Mouse (Mus musculus) spleen, postnatal 36 days (tissue): ENCODE measurements around the gene Tbc1d10a.
"Not testable (repeated sequence)": the region's sequence is repeated elsewhere in the genome, so short reads cannot be mapped to it uniquely, and the experiment has no call there.

Experiments
- DNase-seq, 2 experiments: peaks; one replicate each; pipeline ENCODE4 v3.0.0; 2022; ENCODE audit warnings: low spot score in 2 of 2, mixed read lengths in 1 of 2

Tbc1d10a gene

DNA sequence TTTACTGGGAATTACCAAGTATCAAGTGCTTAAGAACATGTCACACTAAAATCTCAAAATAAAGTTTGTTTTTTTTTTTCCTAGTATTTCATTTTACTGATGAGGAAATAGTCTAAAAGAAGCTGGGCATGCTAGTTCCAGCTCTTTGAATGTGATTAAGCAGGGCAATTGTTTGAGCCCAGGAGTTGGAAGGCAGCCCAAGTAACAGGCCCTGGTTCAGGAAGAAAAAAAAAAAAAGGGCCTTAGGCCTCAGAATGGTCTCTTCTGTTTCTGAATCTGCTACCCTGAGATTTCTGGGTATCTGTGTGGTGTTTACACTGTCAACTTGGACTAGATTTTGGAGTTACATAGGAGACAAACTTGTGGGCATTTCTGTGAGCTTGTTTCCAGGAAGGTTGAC, 3.1 kb upstream of the Tbc1d10a start:
- no peak for DNase-seq

DNA sequence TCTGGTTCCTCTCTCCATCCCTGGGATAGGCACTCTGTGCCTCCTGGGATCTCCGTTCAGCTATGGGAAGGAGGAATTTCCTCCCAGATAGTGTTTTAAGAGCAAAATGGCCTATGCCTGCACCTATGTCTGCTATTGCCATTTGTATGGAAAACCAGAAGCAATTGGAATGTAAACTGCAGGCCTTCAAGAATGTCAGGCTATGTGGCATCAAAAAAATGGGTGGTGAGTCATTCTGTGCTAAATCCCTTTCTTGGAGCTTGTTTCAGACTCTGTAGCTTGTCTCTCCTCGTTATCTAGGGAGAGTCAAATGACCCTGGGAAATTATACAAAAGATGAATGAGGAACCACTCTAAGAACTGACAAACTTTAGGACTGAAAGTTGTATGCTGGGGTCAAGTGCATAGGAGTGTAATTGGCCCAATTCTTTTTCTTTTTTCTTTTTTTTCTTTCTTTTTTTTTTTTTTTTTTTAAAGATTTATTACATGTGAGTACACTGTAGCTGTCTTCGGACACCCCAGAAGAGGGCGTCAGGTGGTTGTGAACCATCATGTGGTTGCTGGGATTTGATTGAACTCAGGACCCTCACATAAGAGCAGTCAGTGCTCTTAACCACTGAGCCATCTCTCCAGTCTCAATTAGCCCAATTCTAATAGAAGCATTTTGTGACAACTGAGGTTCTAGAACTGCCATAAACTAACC, 2.2 kb upstream of the Tbc1d10a start:
- no peak for DNase-seq

DNA sequence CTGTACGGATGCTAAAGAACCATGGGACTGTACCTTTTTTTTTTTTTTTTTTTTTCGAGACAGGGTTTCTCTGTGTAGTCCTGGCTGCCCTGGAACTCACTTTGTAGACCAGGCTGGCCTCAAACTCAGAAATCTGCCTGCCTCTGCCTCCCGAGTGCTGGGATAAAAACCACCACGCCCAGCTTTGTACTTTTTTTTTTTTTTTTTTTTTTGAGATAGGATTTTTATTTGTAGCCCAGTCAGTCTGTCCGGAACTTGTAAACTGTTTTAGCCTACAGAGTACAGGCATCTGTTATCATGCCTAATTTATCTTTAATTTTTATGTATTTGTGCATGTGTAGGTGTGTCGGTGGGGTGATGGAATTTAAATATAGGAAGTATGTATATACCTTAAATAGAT, 1.1 kb upstream of the Tbc1d10a start:
- not testable (repeated sequence) for DNase-seq

DNA sequence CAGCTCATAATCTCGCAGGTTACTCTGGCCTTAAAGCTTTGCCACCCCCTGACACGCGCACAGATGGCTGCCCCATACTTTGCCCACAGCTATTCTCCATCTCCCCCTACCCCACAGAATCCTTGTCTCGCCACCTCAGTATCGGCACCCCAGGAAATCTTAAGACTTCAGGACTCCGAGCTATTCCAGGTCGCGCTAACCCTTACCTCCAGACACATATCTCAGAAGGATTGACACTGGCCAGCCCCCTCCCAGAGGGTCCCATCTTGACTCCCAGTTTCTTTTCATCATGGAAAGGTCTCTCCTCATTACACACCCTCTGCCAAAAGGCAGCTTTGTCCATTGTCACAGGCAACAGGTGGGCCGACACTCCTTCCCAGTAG, 720 bp downstream of the Tbc1d10a start:
- DNase-seq = no peak

DNA sequence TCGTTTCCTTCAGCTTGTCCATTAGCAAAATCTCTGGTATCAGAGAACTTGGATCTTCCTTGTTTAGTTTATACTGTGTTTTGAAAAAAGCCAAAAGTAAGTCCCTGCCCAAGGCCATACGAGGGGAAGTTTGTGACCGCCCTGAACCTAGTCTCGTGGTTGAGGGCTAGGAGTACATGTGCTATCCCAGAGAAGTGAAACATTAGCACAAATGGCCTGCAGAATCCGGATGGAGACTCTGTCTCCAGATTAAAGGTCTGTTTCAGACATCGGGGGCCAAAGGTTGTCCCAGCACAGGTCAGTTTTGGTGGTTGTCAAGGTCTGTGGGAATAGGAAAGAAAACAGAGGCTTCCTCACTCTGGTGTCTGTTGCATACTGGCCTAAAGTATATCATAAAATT, 2.6 kb downstream of the Tbc1d10a start:
- no peak for DNase-seq

DNA sequence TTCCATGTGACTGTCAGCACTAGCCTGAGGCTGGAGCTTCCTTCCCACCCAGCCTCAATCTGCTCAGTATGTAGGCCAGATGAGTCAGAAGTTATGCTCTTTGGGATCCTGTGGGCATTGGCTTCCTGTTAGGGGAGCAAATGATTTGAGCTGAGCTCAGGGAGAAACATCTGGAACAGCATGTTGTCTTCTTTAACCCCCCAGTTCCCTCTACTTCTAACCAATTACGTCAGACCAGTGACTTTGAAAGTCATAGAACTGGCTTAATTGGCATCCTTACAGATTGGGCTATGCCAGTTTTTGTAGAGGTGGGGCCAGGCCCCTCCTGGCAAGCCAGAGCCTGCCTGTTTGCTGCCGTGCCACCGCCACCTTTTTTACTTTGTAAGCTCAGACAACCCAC, 4.1 kb downstream of the Tbc1d10a start:
- no peak for DNase-seq

GRCm38 (mm10) chr11:4192757-4193156, 6.2 kb downstream of the Tbc1d10a start:
- no peak for DNase-seq

DNA sequence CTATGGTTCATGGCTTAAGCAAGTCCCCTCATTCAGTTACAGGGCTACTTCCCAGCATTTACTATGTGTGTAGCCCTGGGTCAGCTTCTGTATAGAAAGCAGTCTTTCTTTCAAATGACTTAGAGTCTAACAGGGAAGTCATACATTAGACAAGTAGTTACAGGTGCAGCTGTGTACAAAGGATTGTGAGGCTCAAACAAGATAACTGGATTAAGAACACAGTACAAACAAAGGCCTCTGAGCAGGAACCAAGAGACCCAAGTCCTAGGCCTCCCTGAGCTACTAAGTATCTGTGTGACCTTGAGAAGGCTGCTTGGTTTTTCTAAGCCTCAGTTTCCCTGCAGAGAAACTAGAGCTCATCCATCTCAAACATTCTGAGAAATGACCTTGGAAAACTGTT, 6.8 kb downstream of the Tbc1d10a start:
- no peak for DNase-seq

DNA sequence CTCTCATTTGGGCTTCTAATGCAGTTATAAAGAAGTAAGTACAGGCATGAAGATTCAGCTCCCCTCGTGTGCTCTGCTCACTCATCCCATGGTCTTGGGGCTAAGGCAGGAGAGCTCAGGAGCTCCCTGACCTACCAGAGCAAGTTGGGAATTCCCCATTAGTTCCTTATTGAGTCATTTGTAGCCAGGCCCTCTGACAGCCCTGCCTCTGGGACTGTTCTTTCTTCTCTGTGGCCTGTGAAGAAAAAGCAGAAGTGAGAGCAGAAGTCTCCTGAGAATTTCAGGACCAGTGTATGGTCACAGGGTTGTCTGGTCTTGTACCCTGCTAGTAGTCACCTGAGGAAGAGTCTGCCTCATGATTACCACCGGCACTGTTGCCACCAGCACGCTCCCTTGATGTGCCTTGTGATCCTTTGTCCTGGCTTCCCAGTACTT, 9.0 kb downstream of the Tbc1d10a start:
- DNase-seq = peak; percentile 83 to 88

DNA sequence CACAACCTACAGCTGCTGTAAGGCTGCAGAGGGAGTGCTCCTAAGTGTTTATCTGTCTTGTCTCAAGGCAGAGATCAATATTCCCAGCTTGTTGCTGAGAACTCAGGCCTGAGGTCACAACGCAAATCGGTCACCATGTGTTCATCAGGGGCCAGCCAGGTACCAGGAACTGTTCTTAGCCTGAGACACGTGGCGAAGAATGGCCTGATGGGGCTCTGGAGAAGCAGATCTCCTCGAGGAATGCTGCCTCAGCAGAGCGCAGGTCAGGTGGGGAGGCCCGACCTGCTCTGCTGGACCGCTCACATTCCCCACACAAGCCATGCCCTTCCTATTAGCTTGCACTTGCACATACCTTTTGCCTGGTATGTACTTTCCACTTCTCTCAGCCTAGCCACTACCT, 10.0 kb downstream of the Tbc1d10a start:
- DNase-seq = no peak

GRCm38 (mm10) chr11:4197691-4198090, 11.1 kb downstream of the Tbc1d10a start:
- peak in 1 of 2 experiments; percentile 31 for DNase-seq

GRCm38 (mm10) chr11:4201981-4202700, 15.6 kb downstream of the Tbc1d10a start:
- DNase-seq = no peak

DNA sequence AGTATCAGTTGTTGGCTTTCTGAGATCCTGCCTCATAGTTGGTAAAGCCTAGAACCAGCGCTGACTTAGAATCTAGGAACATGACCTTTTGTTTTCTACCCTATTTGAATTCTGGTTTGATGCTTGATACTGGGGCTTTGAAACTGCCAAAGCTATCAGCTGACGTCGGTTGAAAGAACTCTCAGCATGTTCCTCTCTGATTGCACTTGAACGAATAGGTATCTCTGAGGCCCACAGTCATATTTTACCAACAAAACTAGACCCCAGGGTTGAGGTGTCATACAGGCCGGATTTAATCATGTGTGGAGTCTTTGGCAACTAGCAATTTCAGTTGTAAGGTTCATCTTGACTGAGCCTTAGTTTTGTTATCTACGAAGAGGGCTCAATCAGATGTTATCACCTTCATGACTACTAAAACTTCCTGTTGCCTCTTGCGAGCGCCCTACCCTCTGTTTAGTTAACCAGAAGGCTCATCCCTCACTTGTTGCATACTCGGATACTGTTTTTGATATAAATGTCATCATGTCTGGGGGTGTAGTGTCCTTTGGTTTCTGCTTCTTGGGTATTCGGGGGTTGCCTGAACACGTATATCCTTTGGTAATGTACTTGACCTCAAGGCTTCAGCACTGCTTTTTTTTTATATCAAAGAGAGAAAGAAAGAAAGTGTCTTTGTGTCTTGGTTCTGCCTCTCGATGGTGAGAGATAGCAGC, 16.6 kb downstream of the Tbc1d10a start:
- DNase-seq = no peak

DNA sequence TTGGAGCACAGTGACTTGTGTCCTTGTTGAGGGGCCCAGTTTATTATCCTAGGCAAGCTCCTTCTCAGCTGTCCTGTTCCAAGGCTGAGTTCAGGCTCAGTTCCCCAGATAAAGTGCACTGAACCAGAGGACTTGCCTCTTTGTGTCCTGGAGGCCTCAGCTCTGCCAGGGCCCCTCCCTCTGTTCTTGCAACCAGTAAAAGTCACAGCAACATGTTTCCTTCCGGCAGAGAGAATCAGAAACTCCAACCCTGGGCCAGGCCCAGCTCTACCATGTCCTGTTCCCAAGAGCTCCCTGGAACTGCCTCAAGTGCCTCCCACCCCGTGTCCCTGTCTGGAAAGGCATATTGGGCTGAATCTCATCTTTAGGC, 17.1 kb downstream of the Tbc1d10a start:
- peak; percentile 53 to 60 for DNase-seq

GRCm38 (mm10) chr11:4205097-4205655, 18.6 kb downstream of the Tbc1d10a start:
- no peak for DNase-seq

- no peak for DNase-seq
These were observed 19.4 kb downstream of the Tbc1d10a start for GRCm38 (mm10) chr11:4205951-4206350.

- DNase-seq = no peak
These were observed 20.0 kb downstream of the Tbc1d10a start for GRCm38 (mm10) chr11:4206563-4206962.

DNA sequence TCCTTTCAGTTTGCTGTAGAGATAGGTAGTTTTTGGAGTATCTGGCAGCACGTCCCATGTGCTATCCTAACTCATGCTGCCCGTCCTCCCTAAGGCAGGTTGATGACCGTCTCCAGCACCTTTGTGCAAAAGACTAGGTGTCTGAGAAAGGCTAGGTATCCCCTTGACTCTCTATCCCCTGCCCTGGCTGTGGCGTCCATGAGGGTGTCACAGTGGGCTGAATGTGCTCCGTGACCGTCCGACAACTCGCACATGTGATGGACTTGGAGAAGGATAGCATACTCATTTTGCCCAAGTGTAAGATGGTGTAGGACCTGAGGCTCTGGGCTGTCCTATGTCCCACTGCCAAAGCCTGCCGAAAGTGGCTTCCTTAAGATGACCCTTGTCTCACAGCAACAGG, 21.1 kb downstream of the Tbc1d10a start:
- no peak for DNase-seq

- peak in 1 of 2 experiments; percentile 25 for DNase-seq
These were observed 23.0 kb downstream of the Tbc1d10a start for GRCm38 (mm10) chr11:4209556-4209955.

DNA sequence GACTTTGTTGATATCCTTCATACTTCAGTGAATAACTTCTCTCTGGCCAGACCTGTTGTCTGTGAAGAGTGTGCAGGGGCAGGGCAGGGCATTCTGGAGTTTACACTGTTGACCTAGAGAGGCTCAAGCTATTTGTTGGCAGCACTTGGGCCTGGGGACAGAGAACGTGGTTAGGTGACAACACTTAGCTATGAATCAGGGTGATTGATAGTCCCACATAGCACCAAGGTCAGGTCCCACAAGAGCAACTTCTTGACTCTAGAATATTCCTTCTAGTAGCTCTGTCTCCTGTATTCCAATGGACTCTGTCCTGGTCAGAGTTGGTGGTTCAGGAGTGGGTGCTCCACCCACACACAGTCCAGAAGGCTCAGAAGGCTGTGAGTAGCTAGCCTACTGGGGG, 24.2 kb downstream of the Tbc1d10a start:
- no peak for DNase-seq

- no peak for DNase-seq
These were observed 26.5 kb downstream of the Tbc1d10a start for GRCm38 (mm10) chr11:4213107-4213506.

DNA sequence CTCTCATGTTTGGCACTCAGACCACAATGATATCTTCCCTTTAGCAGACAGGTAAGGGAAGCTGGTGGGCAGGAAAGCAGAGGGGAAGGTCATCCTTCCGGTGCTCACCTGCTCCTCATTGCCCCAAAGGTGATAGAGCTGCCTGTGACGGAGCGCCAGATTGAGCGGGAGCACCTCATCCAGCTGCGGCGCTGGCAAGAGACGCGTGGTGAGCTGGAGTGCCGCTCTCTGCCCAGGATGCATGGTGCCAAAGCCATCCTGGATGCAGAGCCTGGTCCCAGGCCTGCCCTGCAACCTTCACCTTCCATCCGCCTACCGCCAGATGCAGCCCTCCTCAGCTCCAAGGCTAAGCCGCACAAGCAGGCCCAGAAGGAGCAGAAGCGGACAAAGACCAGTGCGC, 28.0 kb downstream of the Tbc1d10a start:
- DNase-seq = no peak

- DNase-seq = no peak
These were observed 28.5 kb downstream of the Tbc1d10a start for GRCm38 (mm10) chr11:4215061-4215460.
